Mouse (Mus musculus) kidney, postnatal 0 days (tissue): ENCODE results near the gene Zdhhc19. TPM values are rescaled to one million over a fixed set of nuclear protein-coding genes. Genes with fewer than 3 reads are reported as not detected.

Experiments
- ATAC-seq: fragments of 200-750 bp; cut with Nextera tagmentation; replicated peaks from 2 replicates; pipeline ENCODE4 v1.8.0; 2017; ENCODE audit warnings: low read depth, moderate number of reproducible peaks, moderate TSS enrichment, moderate library complexity; ENCODE audit not compliant: low FRiP score
- DNase-seq: peaks from one replicate; pipeline ENCODE4 v3.0.0-alpha.2; 2016; ENCODE audit warnings: low spot score
- H3K27ac ChIP-seq: fragments of 300-500 bp; sonication (generic); 2 replicates; pipeline ENCODE4 v1.5.1; 2014; ENCODE audit warnings: mild to moderate bottlenecking
- H3K27me3 ChIP-seq: fragments of 300-500 bp; sonication (generic); 2 replicates; pipeline ENCODE4 v1.6.1; 2014; ENCODE audit warnings: low read length, mixed read lengths; ENCODE audit not compliant: insufficient read depth
- H3K36me3 ChIP-seq: fragments of 300-500 bp; sonication (generic); 2 replicates; pipeline ENCODE4 v1.6.1; 2014; ENCODE audit warnings: low read length, mixed read lengths; ENCODE audit not compliant: insufficient read depth
- H3K4me1 ChIP-seq: fragments of 300-500 bp; sonication (generic); replicated peaks from 2 replicates; pipeline ENCODE4 v1.6.1; 2014; ENCODE audit warnings: antibody characterized with exemption, low read length, mixed read lengths; ENCODE audit not compliant: insufficient read depth
- H3K4me2 ChIP-seq: fragments of 300-500 bp; sonication (generic); 2 replicates; pipeline ENCODE4 v1.6.1; 2014; ENCODE audit warnings: mild to moderate bottlenecking, low read length, moderate library complexity, mixed read lengths
- H3K4me3 ChIP-seq: fragments of 300-500 bp; sonication (generic); replicated peaks from 2 replicates; pipeline ENCODE4 v1.5.1; 2014; ENCODE audit warnings: low read depth, low read length
- H3K9ac ChIP-seq: fragments of 300-500 bp; sonication (generic); 2 replicates; pipeline ENCODE4 v1.6.1; 2014; ENCODE audit warnings: low read depth, low read length
- H3K9me3 ChIP-seq: fragments of 300-500 bp; sonication (generic); replicated peaks from 2 replicates; pipeline ENCODE4 v1.6.1; 2016; ENCODE audit warnings: low read length, inconsistent platforms, mixed read lengths
- CTCF ChIP-seq: IDR thresholded peaks from 2 replicates; pipeline ENCODE4 v1.5.1; 2016; ENCODE audit warnings: antibody characterized with exemption, low read depth, mild to moderate bottlenecking, moderate library complexity
- WGBS: fragments of 180-500 bp; shearing (Covaris S2); extraction: QIAGEN DNeasy Blood & Tissue Kit; methylation state at CpG from one replicate; pipeline ENCODE4 v1.1.7; 2014; 5-methylcytosine and 5-hydroxymethylcytosine counted together
- polyA plus RNA-seq: library from polyadenylated mRNA; unstranded; fragments of >200 nt; fragmentation: Nextera tagmentation; extraction: Ambion mirVana; gene quantifications from 2 replicates; pipeline ENCODE4 v1.2.1, GENCODE M21; 2015

Zdhhc19 gene
- polyA plus RNA-seq, 1 experiment from 2014 or later = not detected

GRCm38 (mm10) chr16:32464908-32465307 lies 31.2 kb upstream of the Zdhhc19 start:
- WGBS = 0% methylated on average over 1 of the region's 1 CpGs
- DNase-seq (no peak), ATAC-seq (no peak)
- H3K9me3 ChIP-seq = no peaks in the 10 kb centered on the region
- no peaks in the 10 kb centered on the region for H3K4me1 ChIP-seq
- H3K27ac ChIP-seq = no peak overlapping the region
- H3K4me2 ChIP-seq = no peak overlapping the region
- H3K27me3 ChIP-seq = no peaks in the 10 kb centered on the region
- H3K9ac ChIP-seq = no peak overlapping the region
- H3K36me3 ChIP-seq = 0 out of 2 replicates have a peak, but pooled peaks cover 14% of the 10 kb centered on the region
- H3K4me3 ChIP-seq = no peak overlapping the region
- no peak for TF ChIP-seq CTCF

- 88% methylated on average over 3 of the region's 3 CpGs for WGBS
- ATAC-seq (no peak), DNase-seq (no peak)
- Histone ChIP-seq H3K27ac (no peak overlapping the region), H3K36me3 (0 out of 2 replicates have a peak, but pooled peaks cover 26% of the 10 kb centered on the region), H3K27me3 (no peaks in the 10 kb centered on the region), H3K4me2 (no peak overlapping the region), H3K4me3 (no peak overlapping the region), H3K9me3 (no peaks in the 10 kb centered on the region), H3K9ac (no peak overlapping the region), H3K4me1 (no peaks in the 10 kb centered on the region)
- no peak for TF ChIP-seq CTCF
Measured at GRCm38 (mm10) chr16:32468488-32468887, 27.6 kb upstream of the Zdhhc19 start.

GRCm38 (mm10) chr16:32469404-32470105 lies 26.5 kb upstream of the Zdhhc19 start:
- Histone ChIP-seq H3K36me3 (0 out of 2 replicates have a peak, but pooled peaks cover 26% of the 10 kb centered on the region), H3K9ac (no peak overlapping the region), H3K4me1 (no peaks in the 10 kb centered on the region), H3K9me3 (no peaks in the 10 kb centered on the region), H3K4me2 (no peak overlapping the region), H3K4me3 (no peak overlapping the region), H3K27me3 (no peaks in the 10 kb centered on the region), H3K27ac (no peak overlapping the region)
- ATAC-seq (no peak), DNase-seq (no peak)
- WGBS = 70% methylated on average over 5 of the region's 5 CpGs
- no peak for TF ChIP-seq CTCF

- WGBS = 74% methylated on average over 7 of the region's 7 CpGs
- Histone ChIP-seq H3K4me1 (no peaks in the 10 kb centered on the region), H3K4me3 (no peak overlapping the region), H3K36me3 (0 out of 2 replicates have a peak, but pooled peaks cover 22% of the 10 kb centered on the region), H3K9ac (no peak overlapping the region), H3K27me3 (no peaks in the 10 kb centered on the region), H3K27ac (no peak overlapping the region), H3K4me2 (no peak overlapping the region), H3K9me3 (no peaks in the 10 kb centered on the region)
- TF ChIP-seq CTCF = no peak
- ATAC-seq (no peak), DNase-seq (no peak)
Measured at GRCm38 (mm10) chr16:32472276-32473015, 23.6 kb upstream of the Zdhhc19 start.

GRCm38 (mm10) chr16:32477315-32477714 lies 18.8 kb upstream of the Zdhhc19 start:
- H3K4me1 ChIP-seq = no peaks in the 10 kb centered on the region
- no peak for TF ChIP-seq CTCF
- no peak overlapping the region for H3K4me3 ChIP-seq

GRCm38 (mm10) chr16:32479415-32479814 lies 16.6 kb upstream of the Zdhhc19 start:
- DNase-seq (no peak), ATAC-seq (no peak)
- Histone ChIP-seq H3K9ac (no peak overlapping the region), H3K4me2 (no peak overlapping the region), H3K4me1 (peaks cover 2% of the 10 kb centered on the region; the same call in 1 of the 2 replicates), H3K4me3 (no peak overlapping the region), H3K27me3 (no peaks in the 10 kb centered on the region), H3K36me3 (no peaks in the 10 kb centered on the region), H3K9me3 (no peaks in the 10 kb centered on the region), H3K27ac (no peak overlapping the region)
- 59% methylated on average over 2 of the region's 2 CpGs for WGBS
- no peak for TF ChIP-seq CTCF

More at GRCm38 (mm10) chr16:32477315-32477714, 18.8 kb upstream of the Zdhhc19 start:
- no peak overlapping the region for H3K9ac ChIP-seq
- ATAC-seq = no peak
- H3K27ac ChIP-seq = no peak overlapping the region
- no peaks in the 10 kb centered on the region for H3K27me3 ChIP-seq
- no peak for DNase-seq
- no peaks in the 10 kb centered on the region for H3K36me3 ChIP-seq
- H3K4me2 ChIP-seq = no peak overlapping the region
- no peaks in the 10 kb centered on the region for H3K9me3 ChIP-seq
- WGBS = 74% methylated on average over 6 of the region's 6 CpGs
